Mouse (Mus musculus): ENCODE results near the gene Mmel1. TPM values are rescaled to one million over a fixed set of nuclear protein-coding genes. Genes with fewer than 3 reads are reported as not detected.

The Mmel1 gene
- not detected for polyA plus RNA-seq (2017; shearing (Covaris generic))

GRCm38 (mm10) chr4:154869440-154869839 lies at the start of gene Mmel1:
TSS of gene Mmel1 (plus strand) at chr4:154869585.
- no peak for ATAC-seq

GRCm38 (mm10) chr4:154825662-154826061 lies 43.7 kb upstream of the Mmel1 start:
- no peak for ATAC-seq

DNA sequence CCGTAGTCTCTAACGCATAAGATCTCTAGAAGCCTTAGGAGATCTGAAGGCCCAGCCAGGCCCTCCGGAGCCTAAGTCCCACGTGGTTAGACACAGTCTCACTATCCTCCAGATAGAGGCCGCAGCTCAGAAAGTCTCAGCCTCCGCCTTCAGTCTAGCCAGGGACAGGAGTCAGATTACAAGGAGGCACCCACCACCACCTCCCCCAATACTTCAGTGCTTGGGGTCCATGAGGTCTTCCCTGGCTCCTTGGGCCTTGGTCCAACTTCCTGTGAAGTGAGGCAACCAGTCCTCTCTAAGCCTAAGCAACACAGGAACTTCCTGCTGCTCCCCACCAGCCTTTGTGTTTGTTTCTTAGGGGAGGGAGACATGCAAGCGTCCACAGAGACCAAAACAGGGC lies 43.2 kb upstream of the Mmel1 start:
- ATAC-seq, result no peak

- ATAC-seq, result no peak
These were observed 42.2 kb upstream of the Mmel1 start for GRCm38 (mm10) chr4:154827181-154827580.

DNA sequence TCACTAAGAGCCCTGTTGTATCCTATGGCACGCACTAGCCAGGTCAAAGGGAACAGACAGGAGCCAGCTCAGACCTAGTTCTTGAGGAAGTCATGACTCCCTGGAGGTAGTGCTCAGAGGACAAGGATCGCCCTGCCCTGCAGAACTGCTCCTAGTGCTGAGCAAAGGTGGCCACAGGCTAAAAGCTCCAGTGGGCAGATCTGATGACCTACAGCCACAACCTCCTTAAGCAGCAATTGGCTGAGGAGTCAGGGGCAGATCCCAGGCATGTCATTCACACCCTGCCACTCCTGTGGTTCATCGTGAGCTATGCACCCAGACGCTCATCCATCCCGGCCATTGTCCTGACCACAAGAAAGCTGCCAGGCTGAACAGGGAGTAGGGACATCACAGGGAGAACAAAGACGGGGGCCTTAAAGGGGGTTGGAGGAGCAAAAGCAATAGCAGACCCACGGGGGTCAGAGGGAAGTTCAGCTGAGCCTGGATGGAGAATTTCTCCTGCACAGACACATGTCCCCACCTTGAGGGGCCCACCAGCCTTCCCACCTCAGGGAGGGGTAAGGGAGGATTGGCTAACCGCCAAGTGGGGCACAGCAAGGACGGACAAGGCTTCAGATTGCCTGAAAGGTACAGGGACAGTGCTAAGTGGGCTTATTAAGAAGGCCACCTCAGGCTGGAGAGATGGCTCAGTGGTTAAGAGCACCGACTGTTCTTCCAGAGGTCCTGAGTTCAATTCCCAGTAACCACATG lies 41.3 kb upstream of the Mmel1 start:
- ATAC-seq, result no peak

- ATAC-seq, result no peak
These were observed 37.3 kb upstream of the Mmel1 start for GRCm38 (mm10) chr4:154831915-154832573.

DNA sequence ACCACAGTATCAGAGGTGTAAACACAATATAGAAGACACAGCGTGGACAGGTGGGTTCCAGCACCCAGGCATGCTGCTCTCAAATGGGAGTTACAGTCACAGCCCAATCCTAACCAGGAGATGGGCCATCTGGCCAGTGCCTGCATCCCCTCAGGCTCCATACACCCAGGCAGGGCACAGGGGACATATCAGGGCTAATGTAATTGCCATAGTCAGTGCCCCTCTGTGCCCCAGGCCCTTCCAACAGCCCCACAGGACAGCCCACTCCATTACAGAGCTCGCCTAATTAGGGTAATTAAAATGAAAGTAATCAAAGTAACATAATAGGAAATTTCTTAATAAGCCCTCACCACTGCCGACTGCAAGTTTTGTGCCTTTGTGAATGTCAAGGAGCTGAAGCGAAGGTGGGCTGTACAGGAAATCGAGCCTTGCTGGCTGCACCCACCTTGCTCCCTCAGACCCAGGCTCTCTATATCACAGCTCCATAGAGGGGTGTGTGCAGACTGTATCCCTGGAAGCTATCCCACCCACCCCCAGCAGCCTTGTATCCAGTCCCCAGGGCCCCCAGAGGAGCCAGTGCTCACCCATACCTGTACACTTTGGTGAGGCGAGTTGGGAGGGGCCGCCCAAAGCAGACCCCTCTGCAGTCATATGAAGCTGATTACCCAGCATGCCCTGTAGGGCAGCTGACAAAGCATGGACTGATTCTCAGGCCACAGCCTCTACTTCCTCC lies 33.0 kb upstream of the Mmel1 start:
- ATAC-seq, result no peak

- ATAC-seq, result no peak
These were observed 32.2 kb upstream of the Mmel1 start, which contains the start of gene Ttc34 for GRCm38 (mm10) chr4:154837170-154837569. TSS of gene Ttc34 (plus strand) at chr4:154837459.

- no peak for ATAC-seq
These were observed 30.6 kb upstream of the Mmel1 start for GRCm38 (mm10) chr4:154838741-154839140.

GRCm38 (mm10) chr4:154839406-154839805 lies 30.0 kb upstream of the Mmel1 start:
- no peak for ATAC-seq

DNA sequence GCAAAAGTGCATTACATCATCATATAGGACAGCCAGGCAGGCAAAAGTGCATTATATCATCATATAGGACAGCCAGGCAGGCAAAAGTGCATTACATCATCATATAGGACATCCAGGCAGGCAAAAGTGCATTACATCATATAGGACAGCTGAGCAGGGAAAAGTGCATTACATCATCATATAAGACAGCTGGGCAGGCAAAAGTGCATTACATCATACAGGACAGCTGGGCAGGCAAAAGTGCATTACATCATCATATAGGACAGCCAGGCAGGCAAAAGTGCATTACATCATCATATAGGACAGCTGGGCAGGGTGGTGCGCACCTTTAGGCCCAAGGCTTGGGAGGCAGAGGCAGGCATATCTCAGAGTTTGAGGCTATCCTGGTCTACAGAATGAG lies 16.7 kb upstream of the Mmel1 start:
- no peak for ATAC-seq

DNA sequence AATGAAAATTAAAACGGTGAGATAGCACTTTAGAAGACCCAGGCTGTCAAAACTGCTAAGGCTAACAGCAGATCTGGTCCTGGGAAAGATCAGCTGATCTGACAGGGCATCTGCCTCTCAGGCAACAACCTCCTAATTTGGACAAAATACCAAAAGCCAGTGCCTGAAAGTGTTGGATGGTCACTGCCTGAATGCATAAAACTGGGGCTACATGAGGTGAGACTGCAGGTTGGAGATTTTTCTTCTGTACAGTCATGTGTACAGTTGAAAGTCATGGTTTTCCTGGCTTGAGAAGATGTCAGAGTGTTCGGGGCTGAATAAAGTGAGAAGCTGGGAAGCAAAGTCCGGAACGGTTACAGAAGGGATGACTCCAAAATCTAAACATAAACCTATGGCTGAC lies 15.5 kb upstream of the Mmel1 start:
- ATAC-seq, result no peak

DNA sequence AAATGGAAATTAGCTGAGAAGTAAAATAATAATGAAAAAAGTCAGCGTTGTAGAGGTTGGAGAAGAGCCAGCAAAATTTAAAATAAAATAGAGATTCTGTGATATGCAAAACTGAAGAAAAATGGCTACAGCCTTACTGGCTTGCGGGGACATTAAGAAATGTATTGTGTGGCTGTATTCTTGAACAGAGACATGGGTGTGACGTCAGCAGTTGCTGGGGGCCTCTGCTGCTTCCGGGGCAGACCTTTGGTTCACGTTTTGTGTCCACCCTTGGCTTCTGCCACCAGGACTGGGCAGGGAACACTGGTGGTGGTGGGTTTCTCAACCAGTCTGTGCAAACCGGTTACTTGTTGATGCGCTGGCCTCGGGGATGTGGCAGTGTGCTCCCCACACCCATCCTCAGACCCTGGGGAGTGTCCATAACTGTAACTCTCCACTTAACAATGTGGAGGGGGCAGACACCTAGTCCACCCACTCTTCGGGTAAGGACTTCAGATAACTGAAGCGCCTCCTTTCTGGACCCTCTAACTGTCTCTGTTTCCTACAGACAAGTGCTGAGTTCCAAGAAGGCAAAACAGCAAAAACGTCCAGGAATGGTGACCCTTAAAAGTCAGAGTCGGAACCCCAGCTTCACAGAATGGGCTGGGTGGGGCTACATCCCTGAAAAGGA lies 14.6 kb upstream of the Mmel1 start:
- ATAC-seq, result peak; percentile 52

- no peak for ATAC-seq
These were observed 13.5 kb upstream of the Mmel1 start for GRCm38 (mm10) chr4:154855721-154856479.

DNA sequence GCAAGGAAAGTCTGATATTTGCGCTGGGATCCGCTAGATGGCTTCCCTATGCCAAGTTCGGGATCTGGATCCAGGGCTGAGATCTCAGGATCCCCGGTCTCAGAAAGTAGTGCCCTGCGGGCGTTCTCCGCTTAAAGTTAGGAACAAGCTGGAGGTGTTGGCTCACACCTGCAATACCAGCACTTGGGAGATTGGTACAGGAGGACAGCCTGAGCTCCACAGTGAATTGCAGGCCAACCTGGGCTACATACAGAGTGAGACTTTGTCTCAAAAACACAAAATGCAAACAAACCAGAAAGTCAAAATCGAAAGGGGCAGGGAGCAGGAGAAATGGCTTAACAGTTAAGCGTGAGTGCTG lies 12.9 kb upstream of the Mmel1 start:
- no peak for ATAC-seq

DNA sequence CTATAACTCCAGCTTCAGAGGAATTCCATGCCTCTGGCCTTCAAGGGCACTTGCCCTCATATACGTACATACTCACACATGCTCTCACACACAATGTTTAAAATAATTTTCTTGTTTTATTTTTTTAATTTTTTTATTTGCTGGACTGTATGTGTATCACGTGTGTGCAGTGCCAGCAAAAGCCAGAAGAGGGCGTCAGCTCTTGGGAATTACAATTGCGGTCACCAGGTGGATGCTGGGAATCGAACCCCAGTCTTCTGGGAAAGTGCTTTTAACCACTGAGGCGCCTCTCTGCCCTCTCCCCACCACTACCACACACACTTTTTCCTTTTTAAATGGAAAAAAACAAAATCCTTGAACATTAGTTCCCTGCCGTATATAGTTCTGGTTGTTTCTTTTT lies 12.5 kb upstream of the Mmel1 start:
- no peak for ATAC-seq

GRCm38 (mm10) chr4:154857366-154858240 lies 11.8 kb upstream of the Mmel1 start:
- no peak for ATAC-seq

- ATAC-seq, result no peak
These were observed 10.8 kb upstream of the Mmel1 start for GRCm38 (mm10) chr4:154858601-154859000.

GRCm38 (mm10) chr4:154861967-154862366 lies 7.4 kb upstream of the Mmel1 start:
- no peak for ATAC-seq

- ATAC-seq, result no peak
These were observed 5.9 kb upstream of the Mmel1 start for GRCm38 (mm10) chr4:154863436-154863935.

DNA sequence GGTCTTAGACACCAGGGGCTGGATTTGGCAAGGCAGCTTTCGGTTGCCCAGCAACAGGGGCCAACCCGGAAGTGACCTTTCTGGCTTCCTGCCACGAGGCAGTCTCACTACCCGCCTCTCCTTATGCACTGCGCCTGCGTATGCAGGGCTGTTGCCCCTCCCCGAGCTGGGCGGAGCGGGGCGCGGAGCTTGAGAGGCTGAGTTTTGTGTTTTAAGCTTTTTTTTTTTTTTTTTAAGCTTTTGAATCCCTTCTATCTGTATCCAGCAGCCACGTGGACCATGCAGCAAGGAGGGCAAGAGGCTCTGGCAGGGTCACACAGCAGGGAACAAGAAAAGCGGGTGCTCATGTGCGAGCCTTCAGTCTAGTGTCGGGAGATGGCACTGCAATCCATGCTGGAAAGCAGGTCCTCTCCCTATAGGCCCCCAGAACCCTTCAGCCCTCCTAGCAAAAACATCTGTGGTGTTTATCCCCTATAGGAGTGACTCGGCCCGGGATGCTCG lies 5.1 kb upstream of the Mmel1 start:
- peak; percentile 95 for ATAC-seq
